Mouse (Mus musculus): ENCODE measurements around the gene Eefsec. TPM values are rescaled to one million over a fixed set of nuclear protein-coding genes. Genes with fewer than 3 reads are reported as not detected.
A peak's percentile ranks its signal among the peaks of the same experiment; 100 is the strongest.

Eefsec gene
- total and polyA plus RNA-seq, 3 experiments, result 27.5 to 378 (median 40.7) TPM

DNA sequence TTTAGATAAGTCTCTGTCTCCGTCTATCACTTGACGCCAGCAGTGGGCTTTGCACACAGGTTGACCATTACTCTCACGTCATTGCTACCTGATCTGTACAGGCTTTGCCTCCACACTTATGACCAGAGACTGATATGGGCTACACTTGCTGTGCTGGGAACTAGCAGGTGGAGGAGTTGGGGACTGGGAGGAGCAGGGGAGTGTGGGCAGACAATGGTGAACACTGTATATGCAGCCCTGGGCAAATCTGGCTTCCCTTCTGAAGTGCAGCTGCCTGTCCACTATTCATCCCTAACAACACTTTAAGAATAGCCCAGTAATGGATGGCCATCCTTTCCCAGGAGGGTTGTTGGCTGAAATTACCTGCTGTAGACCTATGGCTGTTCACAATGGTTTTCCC is 103.4 kb downstream of the Eefsec start:
- H3K9me3 ChIP-seq (replicated peaks; ENCODE audit: insufficient read depth, low read length), result no peaks in the 10 kb centered on the region
- TF ChIP-seq CTCF (IDR thresholded peaks at IDR 0.05 in 2 of 3, conservative IDR thresholded peaks at IDR 0.05 in 1 of 3; ENCODE audit: control insufficient read depth in 1 of 3, insufficient read depth in 1 of 3, low read depth in 2 of 3, low read length in 3 of 3, poor library complexity in 1 of 3, severe bottlenecking in 1 of 3), result no peak
- no peak for TF ChIP-seq MYC (IDR thresholded peaks at IDR 0.05; ENCODE audit: low read depth, low read length)
- TF ChIP-seq TCF12 (IDR thresholded peaks at IDR 0.05; ENCODE audit: low read depth, low read length), result no peak
- no peak for TF ChIP-seq MAFK (IDR thresholded peaks at IDR 0.05; ENCODE audit: borderline replicate concordance, low read depth, low read length)
- no peak for TF ChIP-seq HCFC1 (IDR thresholded peaks at IDR 0.05; ENCODE audit: low read depth, low read length)
- no peak for TF ChIP-seq BHLHE40 (IDR thresholded peaks at IDR 0.05; ENCODE audit: borderline replicate concordance, low read depth, low read length)
- no peak for TF ChIP-seq SMC3 (IDR thresholded peaks at IDR 0.05; ENCODE audit: low read depth, low read length)
- TF ChIP-seq MAX (IDR thresholded peaks at IDR 0.05; ENCODE audit: low read length), result no peak
- no peak for TF ChIP-seq MEF2A (IDR thresholded peaks at IDR 0.05; ENCODE audit: extremely low read depth, insufficient replicate concordance, low read depth, low read length, poor library complexity, severe bottlenecking)
- no peak for TF ChIP-seq MAZ (IDR thresholded peaks at IDR 0.05; ENCODE audit: low read depth, low read length)
- no peak for TF ChIP-seq EP300 (IDR thresholded peaks at IDR 0.05; ENCODE audit: low read depth in 1 of 2, low read length in 2 of 2)
- TF ChIP-seq E2F4 (IDR thresholded peaks at IDR 0.05; ENCODE audit: borderline replicate concordance, low read depth, low read length), result no peak
- no peak for TF ChIP-seq ZNF384 (IDR thresholded peaks at IDR 0.05; ENCODE audit: low read depth, low read length)
- TF ChIP-seq CHD1 (IDR thresholded peaks at IDR 0.05; ENCODE audit: low read depth, low read length), result no peak
- TF ChIP-seq TAL1 (IDR thresholded peaks at IDR 0.05; ENCODE audit: low read length), result no peak
- TF ChIP-seq GABPA (IDR thresholded peaks at IDR 0.05; ENCODE audit: low read depth, low read length), result no peak
- no peak overlapping the region for H3K9ac ChIP-seq (ENCODE audit: control insufficient read depth, low read depth, low read length, poor library complexity, severe bottlenecking)
- no peak overlapping the region for H3K4me3 ChIP-seq (ENCODE audit: control insufficient read depth in 1 of 2, insufficient read depth in 1 of 2, low read depth in 2 of 2, low read length in 2 of 2)
- H3K27ac ChIP-seq (ENCODE audit: control insufficient read depth, low read depth, low read length), result no peak overlapping the region
- no peak for DNase-seq (ENCODE audit: low read depth, low spot score)
- H3K4me1 ChIP-seq (ENCODE audit: control insufficient read depth in 1 of 2, insufficient read depth in 2 of 2, low read length in 2 of 2), result no peaks in the 10 kb centered on the region
- no peaks in the 10 kb centered on the region for H3K27me3 ChIP-seq (ENCODE audit: control insufficient read depth in 1 of 2, insufficient read depth in 2 of 2, low read length in 2 of 2)
- H3K79me2 ChIP-seq (ENCODE audit: control insufficient read depth, insufficient read depth, low read length, poor library complexity), result no peaks in the 10 kb centered on the region
- peaks cover 0 to 6% of the 10 kb centered on the region in 2 experiments; a peak in 1 of 4 replicates for H3K36me3 ChIP-seq (ENCODE audit: control insufficient read depth in 1 of 2, insufficient read depth in 2 of 2, low read length in 2 of 2)

DNA sequence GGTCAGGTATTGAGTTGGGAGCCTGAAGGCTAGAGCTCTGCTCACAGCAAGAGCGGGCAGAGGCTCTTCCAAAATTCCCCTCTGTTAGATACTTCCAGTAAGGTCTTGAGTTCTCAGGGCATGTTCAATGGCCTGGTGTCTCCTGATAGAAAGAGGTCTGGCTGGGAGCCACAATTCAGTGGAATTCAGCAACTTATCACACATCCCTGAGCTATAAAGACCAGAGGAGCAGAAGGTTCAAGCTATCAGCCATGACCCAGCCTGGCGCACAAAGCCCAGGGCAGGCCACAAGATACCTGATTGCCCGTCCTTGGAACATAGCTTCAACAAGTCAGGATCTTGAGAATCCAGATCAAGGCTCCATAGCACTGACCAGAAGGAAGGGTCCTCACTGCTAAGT is 105.2 kb downstream of the Eefsec start:
- TF ChIP-seq EP300 (IDR thresholded peaks at IDR 0.05; ENCODE audit: low read depth in 1 of 2, low read length in 2 of 2), result peak; percentile 46 to 53; a peak in 2 of 4 replicates
- no peak for TF ChIP-seq RAD21 (IDR thresholded peaks at IDR 0.05; ENCODE audit: low read depth, low read length)
- TF ChIP-seq JUND (IDR thresholded peaks at IDR 0.05; ENCODE audit: low read depth, low read length), result no peak
- no peak for TF ChIP-seq MYC (IDR thresholded peaks at IDR 0.05; ENCODE audit: low read depth, low read length)
- TF ChIP-seq POLR2AphosphoS2 (IDR thresholded peaks at IDR 0.05; ENCODE audit: low read length), result no peak
- H3K9me3 ChIP-seq (replicated peaks; ENCODE audit: insufficient read depth, low read length), result no peaks in the 10 kb centered on the region
- peaks cover 0 to 6% of the 10 kb centered on the region in 2 experiments; a peak in 2 of 4 replicates for H3K36me3 ChIP-seq (ENCODE audit: control insufficient read depth in 1 of 2, insufficient read depth in 2 of 2, low read length in 2 of 2)
- H3K27ac ChIP-seq (ENCODE audit: control insufficient read depth, low read depth, low read length), result no peak overlapping the region
- H3K79me2 ChIP-seq (ENCODE audit: control insufficient read depth, insufficient read depth, low read length, poor library complexity), result no peaks in the 10 kb centered on the region
- H3K4me3 ChIP-seq (ENCODE audit: control insufficient read depth in 1 of 2, insufficient read depth in 1 of 2, low read depth in 2 of 2, low read length in 2 of 2), result no peak overlapping the region
- H3K4me1 ChIP-seq (ENCODE audit: control insufficient read depth in 1 of 2, insufficient read depth in 2 of 2, low read length in 2 of 2), result no peaks in the 10 kb centered on the region
- DNase-seq (ENCODE audit: low read depth, low spot score), result peak; percentile 31
- no peak overlapping the region for H3K9ac ChIP-seq (ENCODE audit: control insufficient read depth, low read depth, low read length, poor library complexity, severe bottlenecking)
- H3K27me3 ChIP-seq (ENCODE audit: control insufficient read depth in 1 of 2, insufficient read depth in 2 of 2, low read length in 2 of 2), result no peaks in the 10 kb centered on the region
